Mouse (Mus musculus) retina, postnatal 1 day (tissue): ENCODE results near the gene Prss54.
"Not testable (repeated sequence)": the region's sequence is repeated elsewhere in the genome, so short reads cannot be mapped to it uniquely, and the experiment has no call there.

Experiments used
- DNase-seq: peaks from one replicate; pipeline ENCODE4 v3.0.0-alpha.2; 2012

The Prss54 gene

DNA sequence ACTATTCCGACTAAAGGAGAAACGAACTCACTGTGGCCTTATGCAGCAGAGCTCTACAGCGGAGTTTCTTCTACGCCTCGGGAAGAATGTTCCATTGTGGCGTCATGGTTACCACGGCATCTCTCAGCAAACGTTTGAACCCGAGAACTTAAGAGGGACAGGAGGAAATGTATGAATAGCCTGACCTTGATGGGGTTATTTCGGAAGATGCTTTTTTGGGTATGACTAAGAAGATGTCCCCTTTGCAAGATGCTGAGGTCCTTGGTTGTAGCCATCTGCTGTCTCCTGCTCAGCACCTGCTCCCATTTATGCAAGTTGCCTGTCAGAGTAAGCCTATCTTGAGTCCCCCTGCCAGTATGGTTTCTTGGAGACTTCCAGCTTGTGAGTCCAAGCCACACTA, at the start of gene Prss54:
Gene Prss54 (minus strand): TSS at position 101 of the 400 bp plus-strand sequence.
- DNase-seq: no peak

DNA sequence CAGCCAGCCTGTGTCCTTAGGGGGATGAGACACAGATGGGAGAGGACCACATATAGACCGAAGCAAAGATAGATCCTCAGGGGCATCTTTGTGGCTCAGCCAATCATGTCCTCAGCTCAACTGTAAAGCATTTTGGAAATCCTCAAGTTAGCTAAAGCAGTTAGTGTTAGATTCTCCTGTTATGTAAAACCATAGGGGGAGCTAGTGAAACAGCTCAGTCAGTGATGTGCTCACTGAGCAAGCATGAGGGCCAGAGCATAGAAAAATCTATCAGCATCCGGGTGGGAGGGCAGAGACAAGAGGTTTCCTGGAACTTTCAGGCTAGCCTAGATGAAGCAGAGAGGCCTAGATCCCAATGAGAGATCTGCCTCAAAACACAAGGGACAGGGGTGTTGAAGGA, 48.7 kb upstream of the Prss54 start:
- DNase-seq: no peak

DNA sequence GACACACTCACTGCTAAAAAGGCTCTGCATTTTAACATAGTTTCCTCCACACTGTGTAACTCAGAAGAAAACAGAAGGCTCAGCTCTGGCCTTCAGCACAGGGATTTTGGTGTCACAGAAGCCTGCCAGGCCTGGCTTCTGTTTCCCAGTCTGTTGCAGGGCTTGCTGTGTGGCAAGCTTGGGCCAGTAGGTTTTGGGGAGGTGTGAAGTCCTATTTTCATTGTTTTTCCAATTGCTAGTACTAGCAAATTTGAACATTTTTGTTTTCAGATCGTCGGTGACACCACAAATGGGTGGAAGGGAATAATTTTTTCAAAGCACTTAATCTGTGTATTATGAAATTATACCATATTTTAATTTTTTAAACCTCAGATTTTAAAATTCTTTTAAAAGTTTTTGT, 43.9 kb upstream of the Prss54 start:
- DNase-seq: no peak

DNA sequence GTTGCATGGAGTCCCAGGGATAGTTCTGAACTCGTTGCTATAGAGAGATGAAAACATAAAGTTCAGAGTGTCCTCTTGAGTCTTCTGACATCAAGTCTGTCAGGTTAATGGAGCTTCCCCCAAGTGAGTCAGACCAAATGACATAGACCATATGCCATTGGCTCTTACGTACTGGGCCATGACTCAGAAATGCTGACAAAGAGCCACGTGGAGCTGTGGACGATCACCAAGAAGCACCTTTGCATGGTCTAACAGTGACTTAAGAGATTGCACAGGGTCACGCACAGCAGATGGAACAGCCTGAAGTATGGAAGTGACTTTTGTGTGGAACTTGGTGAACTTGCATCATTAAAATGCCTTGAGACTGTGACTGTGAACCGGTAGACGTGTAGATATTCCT, 40.2 kb upstream of the Prss54 start:
- DNase-seq: no peak

DNA sequence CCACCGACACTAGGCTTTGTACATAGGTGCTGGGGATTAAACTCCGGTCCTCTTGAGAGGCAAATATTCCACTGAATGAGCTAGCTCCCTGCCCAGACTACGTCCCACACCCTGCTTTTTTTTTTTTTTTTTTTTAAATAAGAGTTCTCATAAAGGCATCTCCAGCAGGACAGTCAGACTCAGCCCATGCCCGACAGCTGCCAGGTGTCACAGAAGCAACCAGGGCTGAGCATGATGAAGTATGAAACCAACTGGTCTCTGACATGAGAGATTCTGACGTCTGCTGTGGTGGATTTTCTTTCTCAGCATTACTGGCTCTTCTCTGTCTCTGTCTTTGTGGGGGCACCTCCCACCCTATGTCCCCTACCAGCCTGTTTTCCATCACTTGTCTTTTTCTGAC, 35.6 kb upstream of the Prss54 start:
- no peak for DNase-seq

DNA sequence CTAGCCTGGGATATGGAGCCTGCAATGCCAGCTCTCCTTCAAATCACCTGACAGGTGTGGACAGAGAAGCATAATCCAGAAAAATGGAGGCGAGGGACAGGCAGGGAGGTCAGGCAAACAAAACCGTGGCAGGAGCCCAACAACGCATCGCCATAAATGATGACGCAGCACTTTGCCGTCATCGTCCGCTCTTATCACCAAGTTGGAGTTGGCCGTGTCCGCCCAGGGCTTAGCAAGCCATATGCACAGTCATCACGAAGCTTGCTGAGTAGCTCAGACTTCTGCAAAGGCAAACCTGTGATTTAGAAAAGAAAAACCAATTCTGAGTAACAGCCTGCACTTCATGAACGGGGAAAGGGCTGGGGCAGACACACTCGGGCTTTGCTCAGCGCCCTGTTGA, 34.6 kb upstream of the Prss54 start:
- DNase-seq: no peak

DNA sequence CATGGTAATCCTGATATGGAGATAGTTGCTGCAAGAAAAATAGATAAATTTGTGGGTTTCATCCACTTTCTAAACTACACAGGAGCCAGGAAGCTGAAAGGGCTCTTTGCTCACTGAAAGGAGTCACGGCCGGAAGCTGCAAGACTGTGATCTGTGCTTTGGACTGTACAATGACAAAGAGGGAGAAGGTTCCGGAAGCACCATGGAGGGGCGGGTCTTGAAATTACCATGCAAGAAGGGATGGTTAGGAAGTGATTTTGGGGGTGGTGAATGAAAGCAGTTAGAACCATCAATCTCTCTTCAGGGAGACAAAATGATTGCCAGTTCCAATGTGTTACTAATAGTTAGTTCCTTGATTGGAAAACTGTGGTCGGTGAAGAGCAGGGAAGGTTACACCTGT, 33.3 kb upstream of the Prss54 start:
- no peak for DNase-seq

DNA sequence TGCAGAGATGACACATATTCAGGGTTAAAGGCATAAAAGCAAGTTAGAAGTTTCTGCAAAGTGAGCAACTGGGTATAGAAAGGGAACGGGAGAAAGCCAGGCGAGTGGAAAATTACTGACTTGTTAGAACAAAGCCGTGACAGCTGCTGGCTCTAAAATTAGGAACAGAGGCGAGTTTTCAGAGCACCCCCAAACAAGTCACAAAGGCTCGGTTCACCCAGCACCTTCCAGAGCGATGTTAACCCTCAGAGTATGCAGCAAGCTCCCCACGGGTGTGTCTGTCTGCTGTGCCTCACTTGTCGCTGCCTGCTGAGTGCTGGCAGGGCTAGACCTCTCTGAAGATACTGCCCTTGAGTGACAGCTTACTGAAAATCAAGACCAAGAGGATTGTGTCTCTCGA, 31.1 kb upstream of the Prss54 start:
- no peak for DNase-seq

DNA sequence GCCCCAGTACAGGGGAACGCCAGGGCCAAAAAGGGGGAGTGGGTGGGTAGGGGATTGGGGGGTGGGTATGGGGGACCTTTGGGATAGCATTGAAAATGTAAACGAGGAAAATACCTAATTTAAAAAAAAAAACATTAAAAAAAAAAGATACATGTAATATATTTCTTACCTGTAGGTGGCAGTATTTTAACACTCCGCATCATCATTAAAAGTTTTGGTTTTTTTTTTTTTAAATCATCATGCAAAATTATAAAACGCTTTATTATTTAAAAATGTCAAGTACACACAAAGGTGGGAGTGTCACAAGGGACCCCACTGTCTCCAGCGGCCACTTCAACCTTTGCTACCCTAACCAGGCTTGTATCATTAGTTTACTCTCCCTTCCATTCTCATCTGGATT, 30.4 kb upstream of the Prss54 start:
- not testable (repeated sequence) for DNase-seq

DNA sequence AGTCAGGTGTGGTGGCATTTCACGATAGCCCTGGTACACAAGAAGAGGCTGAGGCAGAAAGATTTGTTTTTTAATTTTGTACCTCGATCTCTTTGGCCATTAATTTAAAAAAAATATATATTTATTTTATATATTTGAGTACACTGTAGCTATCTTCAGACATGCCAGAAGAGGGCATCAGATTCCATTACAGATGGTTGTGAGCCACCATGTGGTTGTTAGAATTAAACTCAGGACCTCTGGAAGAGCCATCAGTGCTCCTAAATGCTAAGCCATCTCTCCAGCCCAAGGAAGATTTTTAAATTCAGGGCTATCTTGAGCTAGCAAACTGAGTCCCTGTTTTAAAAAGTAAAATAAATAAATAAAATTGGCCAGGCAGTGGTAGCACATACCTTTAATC, 26.0 kb upstream of the Prss54 start:
- DNase-seq: no peak

DNA sequence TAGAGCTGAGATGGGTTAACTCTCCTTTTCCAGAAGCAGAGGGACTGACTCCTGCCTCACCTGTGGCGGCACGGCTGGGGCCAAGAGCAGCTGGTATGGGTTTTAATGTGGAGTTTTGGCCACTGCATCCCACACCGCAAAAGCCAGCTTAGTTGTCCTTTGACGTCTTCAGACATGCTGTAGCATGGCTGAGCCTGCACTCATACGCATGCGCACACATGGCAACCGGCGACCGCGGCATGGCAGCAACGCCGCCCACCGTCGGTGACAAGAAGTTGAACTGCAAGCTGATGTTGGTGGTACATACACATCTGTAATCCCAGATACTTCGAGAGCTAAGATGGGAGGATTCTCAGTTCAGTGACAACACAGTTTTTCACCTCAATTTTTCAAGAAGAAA, 25.2 kb upstream of the Prss54 start:
- DNase-seq: no peak

DNA sequence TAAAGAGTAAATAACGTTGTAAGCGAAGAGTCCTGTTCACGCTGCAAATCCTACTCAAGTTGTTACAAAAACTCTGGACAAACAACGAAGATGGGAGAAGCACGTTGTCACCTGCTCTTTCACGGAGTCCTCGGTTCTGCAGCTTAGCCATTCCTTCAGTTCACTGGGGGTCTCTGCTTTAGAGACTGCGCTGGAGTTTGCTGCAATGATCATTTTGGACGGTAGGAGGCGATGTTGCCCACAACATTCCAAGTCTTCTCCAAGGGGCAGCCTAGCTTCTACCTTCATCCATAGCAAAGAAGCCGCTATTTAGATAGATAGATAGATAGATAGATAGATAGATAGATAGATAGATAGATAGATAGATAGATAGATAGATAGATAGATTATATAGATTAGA, 23.7 kb upstream of the Prss54 start:
- DNase-seq: peak; percentile 84

DNA sequence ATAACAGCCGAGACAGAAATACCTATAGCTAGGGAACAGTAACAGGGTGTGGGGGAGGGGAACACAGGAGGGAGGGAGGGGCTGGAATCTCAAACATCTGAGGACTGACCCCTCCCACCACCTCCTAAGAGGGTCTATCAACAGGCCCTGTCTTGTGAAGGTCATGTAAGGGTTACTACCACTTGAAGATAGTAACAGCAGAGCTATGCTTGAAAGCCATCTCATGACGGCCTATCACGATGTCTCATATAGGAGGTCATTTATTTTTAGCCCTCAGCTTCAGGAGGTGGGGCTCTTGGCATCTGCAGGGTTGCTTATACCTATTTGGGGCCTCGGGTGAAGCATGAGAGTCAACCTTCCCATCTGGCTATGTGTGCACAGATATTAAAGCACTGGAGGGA, 20.7 kb upstream of the Prss54 start:
- no peak for DNase-seq

DNA sequence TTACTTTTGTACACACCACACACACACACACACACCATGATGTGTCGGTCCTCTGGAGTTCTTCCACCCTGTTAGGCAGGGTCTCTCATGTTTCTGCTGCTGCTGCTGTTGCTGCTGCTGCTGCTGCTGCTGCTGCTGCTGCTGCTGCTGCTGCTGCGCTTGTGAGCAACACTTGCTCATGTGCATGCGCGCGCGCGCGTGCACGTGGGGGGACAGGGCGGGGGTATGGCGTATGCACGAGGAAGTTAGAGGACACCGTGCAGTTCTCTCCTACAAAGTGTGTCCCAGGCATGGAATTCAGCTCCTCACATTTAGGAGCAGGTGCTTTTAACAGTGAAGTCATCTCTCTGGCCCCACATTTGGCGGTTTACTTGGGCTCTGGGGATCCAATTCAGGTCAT, 19.0 kb upstream of the Prss54 start:
- no peak for DNase-seq

DNA sequence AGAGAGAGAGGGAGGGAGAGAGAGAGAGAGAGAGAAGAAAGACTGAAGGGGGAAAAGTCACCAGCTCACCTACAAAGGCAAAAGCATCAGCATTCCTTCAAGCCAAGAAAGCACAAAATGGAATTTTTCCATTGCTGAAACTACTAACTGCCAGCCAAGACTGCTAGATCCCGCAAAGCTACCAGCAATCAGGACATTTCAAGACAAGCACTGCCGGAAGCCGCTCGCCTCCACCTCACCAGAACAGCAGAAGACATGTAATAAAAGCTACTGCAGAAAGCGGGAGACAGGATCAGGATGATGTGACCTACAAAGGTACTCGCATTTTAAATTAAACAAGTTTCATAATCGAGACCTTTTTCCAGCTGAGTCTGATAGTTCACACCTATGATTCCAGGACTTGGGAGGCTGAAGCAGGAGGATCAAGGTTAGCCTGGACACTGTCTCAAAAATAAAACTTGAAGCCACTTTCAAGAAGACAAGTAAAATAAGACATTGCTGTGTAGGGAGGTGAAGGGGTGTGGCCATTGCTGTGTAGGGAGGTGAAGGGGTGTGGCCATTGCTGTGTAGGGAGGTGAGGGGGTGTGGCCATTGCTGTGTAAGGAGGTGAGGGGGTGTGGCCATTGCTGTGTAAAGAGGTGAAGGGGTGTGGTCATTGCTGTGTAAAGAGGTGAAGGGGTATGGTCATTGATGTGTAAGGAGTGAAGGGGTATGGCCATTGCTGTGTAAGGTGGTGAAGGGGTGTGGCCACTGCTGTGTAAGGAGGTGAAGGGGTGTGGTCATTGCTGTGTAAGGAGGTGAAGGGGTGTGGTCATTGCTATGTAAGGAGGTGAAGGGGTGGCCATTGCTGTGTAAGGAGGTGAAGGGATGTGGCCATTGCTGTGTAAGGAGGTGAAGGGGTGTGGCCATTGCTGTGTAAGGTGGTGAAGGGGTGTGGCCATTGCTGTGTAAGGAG, 17.6 kb upstream of the Prss54 start:
- DNase-seq: no peak

DNA sequence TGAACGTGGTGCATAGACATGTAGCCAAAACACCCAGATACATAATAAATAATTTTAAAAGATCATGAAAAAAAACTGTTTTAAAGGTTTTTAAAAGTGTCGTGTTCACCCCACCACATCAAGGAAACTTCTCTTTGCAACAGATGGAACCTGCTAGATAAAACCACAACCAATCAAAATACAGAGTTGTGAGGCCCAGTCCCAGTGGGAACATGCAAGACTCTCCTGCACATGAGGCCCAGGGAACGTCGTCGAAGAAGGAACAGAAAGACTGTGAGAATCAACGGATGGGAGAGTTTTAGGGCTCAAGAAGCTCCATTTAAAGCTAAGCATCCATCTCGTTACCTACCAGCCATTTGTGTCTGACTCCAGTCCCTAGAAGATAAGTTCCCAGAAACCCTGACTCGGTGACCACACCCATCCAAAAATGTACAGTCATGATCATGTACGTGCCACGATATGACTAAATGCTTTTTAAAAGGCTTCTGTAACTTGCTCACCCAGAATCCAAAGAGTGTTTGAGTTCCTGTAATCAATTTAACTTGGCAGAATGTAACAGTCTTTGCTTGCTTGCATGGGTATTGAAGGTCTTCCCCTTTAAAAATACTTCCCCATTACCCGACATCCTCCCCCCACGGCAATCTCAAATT, 16.1 kb upstream of the Prss54 start:
- DNase-seq: no peak

DNA sequence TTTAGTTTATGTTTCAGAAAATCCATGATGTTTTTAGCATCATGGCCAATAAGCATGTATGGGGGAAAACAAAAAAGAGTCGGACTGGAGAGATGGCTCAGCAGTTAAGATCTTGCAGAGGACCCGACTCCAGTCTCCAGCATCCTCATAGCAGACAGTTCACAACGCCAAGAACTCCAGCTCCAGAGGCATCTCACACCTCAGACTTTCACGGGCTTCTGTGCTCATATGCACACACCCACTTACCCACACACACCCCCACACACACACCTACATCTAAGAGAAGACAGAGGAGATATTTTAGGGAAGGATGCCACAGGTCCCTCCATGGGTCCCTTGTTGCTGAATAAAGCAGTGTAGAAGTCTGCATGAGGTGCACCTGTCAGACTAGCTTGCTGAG, 14.4 kb upstream of the Prss54 start:
- DNase-seq: no peak

DNA sequence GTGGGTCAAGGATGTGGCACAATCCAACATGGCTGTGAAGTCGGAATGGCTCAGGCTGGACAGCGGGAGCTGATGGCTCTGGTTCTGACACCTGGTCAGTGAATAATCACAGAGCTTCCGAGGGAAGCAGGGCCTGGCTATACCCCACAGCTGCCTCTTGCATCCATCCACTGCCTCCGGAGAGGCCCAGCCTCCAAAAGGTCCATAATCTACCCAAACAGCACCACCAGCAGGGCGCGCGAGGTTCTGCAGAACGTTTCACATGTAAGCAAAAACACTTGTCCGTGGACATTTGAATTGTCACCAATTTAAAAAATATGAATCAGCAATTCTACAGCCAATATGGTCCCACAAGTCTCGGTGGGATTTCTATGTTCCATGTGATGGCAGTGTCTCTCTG, 13.1 kb upstream of the Prss54 start:
- DNase-seq: no peak

DNA sequence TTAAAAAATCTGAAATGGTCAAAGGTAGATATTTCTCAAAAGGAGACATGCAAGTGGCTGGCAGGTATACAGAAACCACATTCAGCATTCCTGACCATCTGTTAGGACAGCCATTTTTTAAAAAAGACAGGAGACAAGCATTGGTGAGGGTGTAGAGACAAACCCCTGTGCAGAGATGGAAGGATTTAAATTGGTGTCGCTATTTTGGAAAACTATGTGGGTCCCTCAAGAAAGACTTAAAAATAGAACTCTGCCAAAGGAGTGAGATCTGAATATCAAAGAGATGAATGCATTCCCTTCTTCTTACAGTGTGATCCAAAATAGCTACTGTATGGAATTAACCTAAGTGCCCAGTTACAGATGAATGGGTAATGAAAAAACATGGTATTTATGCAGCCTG, 11.2 kb upstream of the Prss54 start:
- DNase-seq: no peak

DNA sequence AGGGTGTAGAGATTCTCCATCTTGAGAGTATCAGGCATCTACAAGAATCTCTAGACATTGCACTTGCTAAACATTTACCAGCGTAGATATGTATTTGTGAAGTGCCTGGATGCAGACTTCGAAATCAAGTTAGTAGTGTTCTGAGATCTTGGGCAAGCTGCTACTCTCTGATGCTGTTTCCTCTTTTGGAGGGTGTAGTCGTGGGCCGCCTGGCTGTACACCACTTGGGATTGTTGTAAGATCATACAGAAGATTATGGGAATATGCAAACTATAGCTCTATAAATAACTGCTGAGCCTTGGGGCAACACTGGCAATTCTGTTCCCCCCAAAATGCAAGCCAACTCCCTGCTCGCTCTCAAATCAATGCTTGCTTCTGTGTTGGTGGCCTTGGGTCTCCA, 3.0 kb downstream of the Prss54 start:
- DNase-seq: no peak

DNA sequence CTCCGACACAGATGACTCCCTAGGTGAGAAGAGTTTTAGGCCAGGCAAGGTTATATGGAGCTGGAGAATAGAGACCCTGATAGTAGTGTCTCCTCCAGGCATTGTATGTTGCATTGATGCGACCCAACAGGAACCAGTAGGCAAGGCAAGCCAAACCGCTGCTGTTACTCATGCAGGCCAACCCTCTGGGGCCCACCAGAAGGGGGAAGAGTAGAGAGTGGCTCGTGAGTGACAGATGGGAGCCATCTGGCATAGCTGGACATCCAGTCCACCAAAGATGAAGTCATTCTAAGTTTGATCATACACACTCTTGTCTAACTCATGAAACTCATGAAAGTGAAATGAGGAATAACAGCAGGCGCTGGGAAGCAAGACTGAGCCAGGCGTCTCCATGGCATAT, 9.3 kb downstream of the Prss54 start:
- peak; percentile 27 for DNase-seq

DNA sequence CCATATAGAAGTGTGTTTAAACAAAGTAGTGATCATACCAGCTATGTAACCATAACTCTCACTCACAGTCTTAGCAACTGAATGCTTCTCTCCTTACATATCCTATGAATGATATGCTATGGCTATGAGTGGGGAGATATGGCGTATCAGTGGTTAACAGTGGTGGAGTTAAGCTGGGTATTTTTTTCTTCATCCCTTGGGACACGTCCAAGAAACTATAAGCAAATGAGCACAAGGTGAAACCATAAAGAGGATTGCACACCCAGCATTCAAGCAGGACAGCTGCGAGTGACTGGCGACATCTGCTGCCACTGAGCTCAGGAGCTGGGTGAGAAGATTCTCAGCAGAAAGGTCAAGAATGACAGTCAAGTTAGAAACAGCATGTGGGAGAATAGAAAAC, 9.9 kb downstream of the Prss54 start:
- peak; percentile 52 for DNase-seq

DNA sequence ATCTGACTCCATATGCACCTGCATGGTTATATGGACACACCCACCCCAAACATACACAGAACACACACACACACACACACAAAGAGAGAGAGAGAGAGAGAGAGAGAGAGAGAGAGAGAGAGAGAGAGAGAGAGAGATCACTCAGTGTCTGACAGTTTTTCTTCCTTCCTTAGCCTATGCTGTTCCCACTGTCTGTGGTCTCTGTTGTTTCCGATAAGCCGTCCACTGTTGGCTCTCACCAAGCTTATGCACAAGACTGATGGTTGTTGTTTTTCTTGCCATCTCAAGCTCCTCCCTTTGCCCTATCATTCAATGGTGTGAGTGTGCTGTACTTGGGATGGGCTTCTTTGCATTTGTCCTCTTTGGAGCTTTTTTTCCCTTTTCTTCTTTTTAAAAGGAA, 20.2 kb downstream of the Prss54 start:
- no peak for DNase-seq

DNA sequence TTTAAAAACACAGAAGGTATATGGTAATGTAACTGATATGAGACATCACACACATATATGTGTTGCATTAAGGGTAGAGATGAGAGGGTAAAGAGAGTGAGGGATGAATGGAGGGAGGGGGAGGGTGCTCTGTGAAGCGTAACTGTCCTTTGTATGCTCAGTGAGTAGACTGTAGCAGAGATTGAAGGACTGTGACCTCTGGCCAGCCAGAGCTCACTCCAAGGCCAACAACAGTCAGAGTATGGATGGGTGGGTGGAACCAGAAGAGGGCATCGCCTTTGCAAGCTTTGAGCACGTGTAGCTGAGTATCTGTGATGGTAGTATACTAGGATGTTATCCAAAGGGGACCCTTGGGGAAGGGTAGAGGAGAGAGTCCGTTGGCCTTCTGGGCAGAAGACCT, 24.6 kb downstream of the Prss54 start:
- DNase-seq: no peak
